Comparison of ENCODE assay signal across 9 mouse cellular contexts in genomic region chr13:92611917-92612316, GRCm38 (mm10). TPM values are rescaled to one million over a fixed set of nuclear protein-coding genes. Genes with fewer than 3 reads are reported as not detected.
DNase-seq lines count a peak whose midpoint lies in the region; ATAC-seq lines count a peak whose summit lies in the region.
"Had no signal": no experiment of that assay in that cellular context is flagged by ENCODE, and none has a peak within 500 bp of the region (broad histone marks: within the 10 kb centered on the region; RNA-seq: fewer than 3 reads in every experiment).

No protein-coding gene starts in this region.

- H3K27ac ChIP-seq in heart, embryonic 10.5 days: peak overlapping the region; percentile 94
- no peak overlapping the region for H3K27ac ChIP-seq in forebrain, embryonic 13.5 days
- H3K27ac ChIP-seq in liver, embryonic 11.5 days (ENCODE audit: low read depth, low read length): peak overlapping the region; percentile 98; the same call in 1 of the 2 replicates

- H3K4me2 ChIP-seq in forebrain, embryonic 13.5 days: peak overlapping the region; percentile 88
- peak overlapping the region; percentile 84 for H3K4me2 ChIP-seq in liver, embryonic 11.5 days

- H3K4me3 ChIP-seq in heart, embryonic 10.5 days: peak overlapping the region; percentile 76
- H3K4me3 ChIP-seq in forebrain, embryonic 13.5 days: peak overlapping the region; percentile 78
- H3K4me3 ChIP-seq in liver, embryonic 11.5 days (ENCODE audit: low read depth, low read length): peak overlapping the region; percentile 80

- DNase-seq in heart, embryonic 10.5 days (ENCODE audit: low spot score): no peak
- no peak for DNase-seq in heart, adult 8-10 months (ENCODE audit: low spot score)
- DNase-seq in ES-CJ7 (ENCODE audit: low read depth, low spot score): peak; percentile 33
- no peak for DNase-seq in liver, embryonic 11.5 days (ENCODE audit: low spot score)
- no peak for DNase-seq in urinary bladder, postnatal 25 days (ENCODE audit: low spot score)
- DNase-seq in layer of hippocampus, postnatal 36 days: no peak
- DNase-seq in spleen, adult 12 weeks (ENCODE audit: low spot score): no peak

- H3K27me3 ChIP-seq in heart, embryonic 10.5 days (ENCODE audit: insufficient read depth, poor library complexity, severe bottlenecking): no peaks in the 10 kb centered on the region
- H3K27me3 ChIP-seq in forebrain, embryonic 13.5 days: no peaks in the 10 kb centered on the region
- no peaks in the 10 kb centered on the region for H3K27me3 ChIP-seq in liver, embryonic 11.5 days (replicated peaks; ENCODE audit: control insufficient read depth, insufficient read depth, low read length)
- H3K27me3 ChIP-seq: Patski had no signal

- 7% methylated on average over 7 of the region's 7 CpGs for WGBS in heart, embryonic 10.5 days
- WGBS in forebrain, embryonic 13.5 days: 7% methylated on average over 7 of the region's 7 CpGs
- WGBS in liver, embryonic 11.5 days: 11% methylated on average over 7 of the region's 7 CpGs

- ATAC-seq in forebrain, embryonic 13.5 days: no peak
- ATAC-seq in liver, embryonic 11.5 days (replicated peaks; ENCODE audit: low FRiP score): no peak

- H3K9me3 ChIP-seq in heart, embryonic 10.5 days: no peaks in the 10 kb centered on the region
- no peaks in the 10 kb centered on the region for H3K9me3 ChIP-seq in forebrain, embryonic 13.5 days (replicated peaks)
- H3K9me3 ChIP-seq in liver, embryonic 11.5 days (ENCODE audit: control insufficient read depth, low read length): no peaks in the 10 kb centered on the region

- H3K9ac ChIP-seq in forebrain, embryonic 13.5 days: peak overlapping the region; percentile 80
- H3K9ac ChIP-seq in liver, embryonic 11.5 days (ENCODE audit: low read depth, low read length): peak overlapping the region; percentile 92

- 0 out of 2 replicates have a peak, but pooled peaks cover 5% of the 10 kb centered on the region for H3K36me3 ChIP-seq in heart, embryonic 10.5 days
- no peaks in the 10 kb centered on the region for H3K36me3 ChIP-seq in forebrain, embryonic 13.5 days (ENCODE audit: poor library complexity, severe bottlenecking)
- peaks cover 3% of the 10 kb centered on the region; the same call in 1 of the 2 replicates for H3K36me3 ChIP-seq in liver, embryonic 11.5 days (ENCODE audit: control insufficient read depth, insufficient read depth, low read length)

- H3K4me1 ChIP-seq in heart, embryonic 10.5 days: peaks cover 15% of the 10 kb centered on the region
- H3K4me1 ChIP-seq in forebrain, embryonic 13.5 days: peaks cover 10% of the 10 kb centered on the region
- H3K4me1 ChIP-seq in liver, embryonic 11.5 days (replicated peaks; ENCODE audit: control insufficient read depth, insufficient read depth, low read length): peaks cover 17% of the 10 kb centered on the region

RNA-seq across cellular contexts. Expression of gene Serinc5, which starts 1.0 kb away (rescaled TPM):
- 14.7 and 15.4 TPM in 2 replicates for polyA plus RNA-seq in heart, embryonic 10.5 days (2016; fragmentation: Nextera tagmentation; extraction: Ambion mirVana)
- 10 to 100 TPM; 10.2 to 11.8 (median 11.0) TPM for total RNA-seq in heart, adult 8-10 months (2022)
- polyA plus RNA-seq in forebrain, embryonic 13.5 days (2015; fragmentation: Nextera tagmentation; extraction: Ambion mirVana): 11.5 and 13.3 TPM in 2 replicates
- polyA plus RNA-seq in liver, embryonic 11.5 days (2014; fragmentation: Nextera tagmentation; extraction: Ambion mirVana): 27.5 and 30.3 TPM in 2 replicates
- total RNA-seq in layer of hippocampus, postnatal 36 days (2021): 10 to 100 TPM; 71.8 to 73.6 TPM

RNA-seq across cellular contexts. Expression of gene Spz1, which starts 35.9 kb away (rescaled TPM):
- polyA plus RNA-seq in heart, embryonic 10.5 days (2016; fragmentation: Nextera tagmentation; extraction: Ambion mirVana): not detected in 2 replicates
- not detected for total RNA-seq in heart, adult 8-10 months (2022)
- not detected in 2 replicates for polyA plus RNA-seq in forebrain, embryonic 13.5 days (2015; fragmentation: Nextera tagmentation; extraction: Ambion mirVana)
- polyA plus RNA-seq in liver, embryonic 11.5 days (2014; fragmentation: Nextera tagmentation; extraction: Ambion mirVana): not detected in 2 replicates
- total RNA-seq in layer of hippocampus, postnatal 36 days (2021): not detected
- polyA plus RNA-seq: Patski had no signal
